Mouse (Mus musculus): ENCODE data around the gene Gkap1. TPM values are rescaled to one million over a fixed set of nuclear protein-coding genes. Genes with fewer than 3 reads are reported as not detected.

Gkap1 gene
- 43.8 and 47.3 TPM in 2 replicates for total RNA-seq (2021)
- long read RNA-seq, transcript Gkap1-201 (12 exons, 1,523 nt): major isoform, 25 of 45 reads
- long read RNA-seq, partial matches to known transcripts: 9 of 45 reads
- long read RNA-seq, other reads (novel, unspliced or antisense): 11 of 45 reads

DNA sequence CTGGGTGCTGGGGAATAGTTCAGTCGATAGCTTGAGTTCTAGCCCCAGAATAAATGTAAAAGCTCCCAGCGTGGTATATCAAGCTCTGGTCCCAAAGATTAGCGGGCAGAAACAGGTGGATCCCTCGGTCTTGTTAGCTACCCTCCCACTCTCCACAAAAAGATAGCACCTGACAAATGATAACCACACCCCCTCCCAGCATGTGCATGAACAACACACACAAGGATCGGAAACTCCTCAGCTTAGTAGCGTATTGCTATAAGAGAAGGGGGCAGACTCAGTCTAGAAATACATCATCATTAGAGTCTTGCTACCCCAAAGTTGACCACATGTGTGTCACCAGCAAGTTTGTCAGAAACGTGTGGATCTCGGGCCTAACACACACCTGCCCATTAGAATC, at the start of gene Gkap1:
TSS of gene Gkap1 (minus strand) at position 101 of the 400 bp plus-strand sequence.
- no peak for DNase-seq

DNA sequence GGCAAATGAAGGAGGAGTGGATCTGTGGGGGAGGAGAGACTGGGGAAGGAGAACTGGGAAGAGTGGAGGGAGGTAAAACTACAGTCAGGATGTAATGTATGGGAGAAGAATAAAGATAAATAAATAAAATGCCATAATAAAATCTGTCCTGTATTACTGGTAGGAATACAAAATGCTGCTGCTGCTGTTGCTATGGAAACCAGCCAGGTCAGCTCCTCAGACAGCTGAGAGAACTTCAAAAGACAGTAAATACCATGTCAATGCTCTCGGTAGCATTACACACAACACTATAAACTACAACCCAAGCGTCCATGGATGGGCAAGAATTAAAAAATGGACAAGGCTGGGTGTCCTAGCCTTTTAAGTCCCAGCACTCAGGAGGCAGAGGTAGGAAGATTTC, 42.3 kb upstream of the Gkap1 start:
- no peak for DNase-seq

DNA sequence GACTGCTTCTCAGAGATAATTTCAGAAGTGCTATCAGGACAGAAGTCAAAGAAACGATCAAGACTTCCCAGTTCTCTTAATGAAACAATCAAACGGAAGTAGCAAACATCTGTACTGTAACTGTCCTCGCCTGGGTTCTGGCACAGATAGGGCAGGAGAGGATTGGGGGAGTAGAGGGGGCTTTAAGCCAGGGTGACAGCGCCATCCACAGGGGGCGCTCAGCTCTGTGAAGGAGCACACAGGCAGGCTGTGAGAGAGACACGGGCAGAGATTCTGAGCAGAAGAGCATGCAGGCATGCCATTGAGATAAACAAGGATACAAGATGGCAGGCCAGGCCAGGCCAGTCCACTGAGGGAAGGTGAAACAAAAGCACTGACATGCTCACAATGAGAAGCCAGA, 39.5 kb upstream of the Gkap1 start:
- no peak for DNase-seq

DNA sequence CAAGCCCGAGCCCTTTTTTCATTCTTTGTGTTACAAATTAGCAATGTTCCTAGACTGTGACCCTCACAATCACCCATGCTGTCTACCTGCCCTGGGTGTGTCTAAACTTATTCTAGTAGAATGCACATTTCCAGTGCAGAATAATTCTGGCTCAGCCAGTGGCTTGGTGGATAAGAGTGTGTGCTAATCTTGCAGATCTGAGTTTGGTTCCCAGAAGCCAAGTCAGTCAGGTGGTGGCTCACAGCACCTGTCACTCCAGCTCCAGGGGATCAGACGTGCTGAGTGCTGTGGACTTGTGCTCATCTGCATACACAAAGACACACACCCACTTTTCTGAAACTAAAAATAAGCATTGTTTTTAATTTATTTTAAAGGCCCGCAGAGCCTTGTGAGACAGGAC, 38.3 kb upstream of the Gkap1 start:
- no peak for DNase-seq

DNA sequence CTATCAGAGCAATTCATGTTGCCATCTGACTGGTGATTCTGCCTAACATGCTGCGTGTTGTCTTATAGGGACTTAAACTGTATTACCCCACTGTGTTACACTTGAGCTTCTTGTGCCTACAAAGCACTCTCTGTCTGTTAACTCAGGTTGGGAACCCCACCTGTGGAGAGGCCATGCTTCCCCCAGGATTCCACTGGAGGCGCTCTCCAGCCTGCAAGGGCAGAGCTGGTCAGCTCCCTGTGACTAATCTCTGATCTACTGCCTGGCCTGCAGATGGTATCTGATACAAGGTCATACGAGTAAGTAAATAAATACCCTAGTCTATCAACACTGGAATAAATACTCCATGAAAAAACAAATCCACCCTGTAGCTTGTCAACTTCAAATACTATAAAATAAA, 35.9 kb upstream of the Gkap1 start:
- peak; percentile 51 for DNase-seq

DNA sequence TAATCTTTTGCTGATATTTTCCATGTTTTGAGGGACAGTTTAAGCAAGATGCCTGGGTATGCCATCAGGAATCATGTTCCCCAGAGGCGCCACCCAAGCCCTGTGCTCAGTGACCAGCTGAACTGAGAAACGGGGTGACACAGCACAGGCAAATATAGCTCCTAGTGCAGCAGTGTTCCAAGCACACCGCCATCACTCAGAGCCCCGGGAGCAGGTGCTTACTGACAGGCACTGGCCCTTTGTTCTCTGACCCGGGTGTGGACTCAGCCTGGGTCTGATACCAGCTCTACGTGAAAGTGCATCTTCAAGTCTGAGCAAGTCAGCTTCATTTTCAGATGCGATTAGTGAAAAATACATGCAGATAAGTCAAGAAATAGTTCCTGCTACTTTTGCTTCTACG, 34.0 kb upstream of the Gkap1 start:
- DNase-seq: no peak

DNA sequence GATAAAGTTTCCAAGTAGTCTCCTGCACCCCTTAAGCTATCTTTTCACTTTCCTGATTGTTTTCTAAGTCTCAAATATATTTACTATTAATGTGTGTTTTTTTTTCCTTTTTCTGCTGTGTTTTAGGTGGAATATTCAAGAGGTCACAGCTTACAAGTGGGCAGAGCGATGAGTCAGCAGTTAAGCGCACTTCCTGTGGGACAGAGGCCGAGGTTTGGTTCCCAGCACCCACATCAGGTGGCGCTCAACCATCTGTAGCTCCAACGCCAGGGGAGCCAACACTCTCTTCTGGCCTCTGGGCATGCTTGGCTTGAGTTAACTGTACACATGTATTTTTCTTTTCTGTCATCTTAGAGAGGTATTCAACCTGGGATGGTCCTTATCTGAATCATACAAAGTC, 32.0 kb upstream of the Gkap1 start:
- DNase-seq: no peak

DNA sequence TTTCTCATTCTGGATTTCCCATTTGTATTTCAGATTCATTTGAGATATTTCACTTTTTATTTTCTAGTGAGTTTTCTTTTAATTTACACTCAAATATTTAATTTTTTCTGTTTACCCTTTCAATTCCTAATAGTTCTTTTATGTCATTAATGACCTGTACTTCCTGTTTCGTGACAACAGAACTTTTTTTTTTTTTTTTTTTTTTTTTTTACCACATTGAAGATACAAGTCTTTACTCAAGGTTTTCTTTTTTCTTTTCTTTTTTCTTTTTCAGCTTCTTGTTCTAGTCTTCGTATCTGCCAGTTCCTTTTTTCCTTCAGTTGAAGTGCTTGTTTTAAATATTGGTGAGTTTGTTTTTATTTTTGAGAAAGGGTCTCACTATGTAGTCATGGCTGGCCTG, 29.7 kb upstream of the Gkap1 start:
- no peak for DNase-seq

DNA sequence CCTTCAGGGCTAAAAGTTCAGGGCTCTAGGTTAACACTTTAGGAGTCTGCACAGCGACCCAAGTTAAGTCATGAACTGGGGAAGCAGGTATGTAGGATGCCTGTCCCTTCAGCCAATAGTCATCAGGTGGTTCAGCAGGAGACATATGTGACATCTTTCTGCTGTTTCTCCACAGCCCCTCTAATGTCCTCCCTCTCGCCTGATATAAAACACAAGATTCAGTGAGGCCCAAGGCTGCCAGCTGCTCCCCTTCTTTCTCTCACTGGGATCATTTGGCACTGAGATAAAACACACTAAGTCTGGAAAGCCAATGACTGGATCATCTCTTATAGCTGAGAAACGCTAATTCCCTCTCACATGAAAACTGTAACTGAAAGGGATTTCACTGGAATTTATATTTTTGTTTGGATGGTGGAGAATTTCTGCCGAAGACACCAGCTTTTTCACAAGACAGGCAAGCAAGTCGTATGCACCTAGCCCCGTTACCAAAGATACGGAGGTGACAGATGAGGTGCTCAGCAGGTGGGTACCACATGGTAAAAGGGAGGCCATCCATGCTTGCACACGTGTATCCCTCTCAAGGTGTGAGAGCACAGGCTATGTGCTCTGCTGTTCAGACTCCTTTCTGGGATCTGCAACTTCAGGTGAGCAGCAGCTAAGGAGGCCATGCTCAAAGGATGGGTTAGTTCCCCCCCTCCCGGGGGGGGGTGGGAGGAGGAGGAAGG, 27.1 kb upstream of the Gkap1 start:
- no peak for DNase-seq

DNA sequence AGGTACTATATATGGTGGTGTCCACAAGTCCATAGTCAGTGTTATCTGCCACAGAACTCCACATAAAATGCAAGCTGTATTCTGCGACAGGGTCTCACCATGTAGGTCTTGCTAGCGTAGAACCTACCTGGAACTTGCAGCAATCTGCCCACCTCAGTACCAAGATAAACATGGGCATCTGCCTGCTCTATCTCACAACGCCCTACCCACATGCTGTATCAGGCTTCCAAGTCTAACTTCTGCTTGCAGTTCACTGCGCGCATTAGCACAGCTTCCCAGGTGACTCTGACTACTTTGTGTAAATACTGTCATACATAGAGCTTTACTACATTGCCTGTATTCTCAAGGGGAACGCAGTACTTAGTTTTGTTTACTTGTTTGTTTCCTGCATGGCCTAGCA, 26.5 kb upstream of the Gkap1 start:
- no peak for DNase-seq

DNA sequence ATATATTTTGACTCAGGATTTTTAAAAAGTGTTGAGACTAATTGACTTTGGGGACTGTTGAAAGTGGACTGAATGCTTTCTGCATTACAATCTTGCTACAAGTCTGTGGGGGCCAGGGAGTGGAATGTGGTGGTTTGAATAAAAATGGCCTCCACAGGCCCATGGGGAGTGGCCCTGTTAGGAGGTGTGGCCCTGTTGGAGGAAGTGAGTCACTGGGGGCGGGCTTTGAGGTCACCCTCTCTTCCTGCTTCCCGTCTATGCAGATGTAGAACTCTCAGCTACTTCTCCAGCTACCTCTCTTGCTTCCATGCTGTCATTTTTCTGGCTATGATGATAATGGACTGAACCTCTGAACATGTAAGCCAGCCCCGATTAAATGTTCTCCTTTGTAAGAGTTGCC, 23.3 kb upstream of the Gkap1 start:
- no peak for DNase-seq

DNA sequence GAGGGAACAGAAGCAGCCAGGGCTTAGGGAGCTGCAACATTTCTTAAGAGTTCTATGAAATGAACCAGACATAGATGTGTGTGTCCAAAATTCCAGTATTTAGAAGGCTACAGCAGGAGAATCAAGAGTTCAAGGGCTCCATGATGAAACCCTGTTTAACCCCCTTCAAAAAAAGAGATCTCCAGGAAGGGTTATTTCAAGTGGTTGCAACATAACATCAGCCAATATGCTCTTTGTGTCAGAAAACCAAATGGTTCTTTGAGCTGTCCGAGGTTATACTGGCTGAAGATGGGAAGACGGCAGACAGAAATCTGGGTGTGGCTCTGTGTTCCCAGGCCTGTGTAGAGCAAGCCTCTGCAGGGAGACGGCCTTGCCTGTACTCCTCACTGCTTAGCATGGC, 20.1 kb upstream of the Gkap1 start:
- no peak for DNase-seq

DNA sequence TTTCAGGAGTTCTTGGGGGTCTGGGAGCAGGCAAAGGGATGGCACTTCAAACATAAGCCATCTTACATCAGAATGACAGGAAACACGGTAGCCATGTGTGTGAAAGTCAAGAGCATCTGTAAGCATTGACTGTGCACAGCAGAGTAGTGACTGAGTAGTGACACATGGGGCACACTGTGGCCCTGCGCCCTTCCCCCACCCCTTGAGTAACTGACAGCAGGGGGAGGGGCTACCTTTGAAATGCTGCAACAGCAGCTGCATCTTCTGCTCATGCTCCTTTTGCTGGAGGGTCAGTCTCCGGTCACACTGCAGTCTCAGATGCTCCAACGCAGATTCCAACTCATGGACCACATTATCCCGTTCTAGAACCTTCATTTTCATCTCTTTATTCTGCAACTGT, 17.3 kb upstream of the Gkap1 start:
- DNase-seq: no peak

DNA sequence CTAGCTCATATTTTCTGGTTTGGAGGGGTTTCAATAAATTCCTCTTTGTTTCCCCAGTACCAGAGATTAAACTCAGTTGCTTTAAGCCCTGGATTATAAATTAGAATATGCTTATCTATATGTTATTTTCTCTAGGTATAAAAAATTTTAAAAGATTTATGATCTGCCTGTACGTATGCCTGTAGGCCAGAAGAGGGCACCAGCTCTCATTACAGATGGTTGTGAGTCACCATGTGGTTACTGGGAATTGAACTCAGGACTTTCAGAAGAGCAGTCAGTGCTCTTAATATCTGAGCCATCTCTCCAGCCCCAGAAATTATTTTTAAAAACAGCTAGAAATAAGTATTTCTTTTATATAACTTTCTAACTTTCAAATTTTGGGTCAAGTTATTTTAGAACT, 13.8 kb upstream of the Gkap1 start:
- DNase-seq: no peak

DNA sequence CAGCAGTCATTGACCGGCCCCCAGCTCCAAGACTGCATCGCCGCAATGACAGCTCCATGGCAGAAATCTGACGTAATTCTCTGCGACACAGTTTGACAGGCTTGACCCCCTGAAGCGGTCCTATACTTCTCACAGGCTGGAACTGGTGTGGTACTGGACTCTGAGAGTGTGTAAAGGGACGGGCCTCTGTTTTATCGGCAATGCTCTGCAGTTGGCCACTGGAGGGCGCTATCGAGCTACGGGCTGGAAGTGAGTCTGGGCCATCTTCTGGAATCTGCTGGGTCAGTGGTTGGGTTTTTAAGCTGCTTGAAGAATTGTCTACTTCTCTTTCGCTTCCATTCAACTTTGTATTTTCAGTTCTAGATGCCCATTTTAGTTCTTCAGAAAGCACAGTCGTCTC, 12.3 kb upstream of the Gkap1 start:
- DNase-seq: peak; percentile 93

DNA sequence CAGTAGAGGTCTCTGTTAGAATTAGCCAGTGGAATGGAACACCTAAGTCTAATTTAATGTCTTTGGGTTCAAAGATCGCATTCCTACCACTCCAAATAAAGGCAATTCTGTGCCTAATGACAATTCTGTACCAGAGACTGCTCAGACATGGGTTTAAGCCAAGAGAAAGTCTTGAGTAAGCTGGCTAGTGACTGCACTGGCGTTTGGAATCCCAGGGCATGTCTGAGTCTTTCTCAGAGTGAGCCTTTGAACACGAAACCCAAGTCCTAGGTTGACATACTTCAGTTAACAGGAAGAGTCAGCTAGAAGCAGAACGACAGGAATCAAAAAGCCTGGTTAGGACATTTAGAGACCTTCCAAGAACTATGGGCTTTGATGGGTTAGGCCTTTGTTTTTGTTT, 8.0 kb upstream of the Gkap1 start:
- DNase-seq: no peak

DNA sequence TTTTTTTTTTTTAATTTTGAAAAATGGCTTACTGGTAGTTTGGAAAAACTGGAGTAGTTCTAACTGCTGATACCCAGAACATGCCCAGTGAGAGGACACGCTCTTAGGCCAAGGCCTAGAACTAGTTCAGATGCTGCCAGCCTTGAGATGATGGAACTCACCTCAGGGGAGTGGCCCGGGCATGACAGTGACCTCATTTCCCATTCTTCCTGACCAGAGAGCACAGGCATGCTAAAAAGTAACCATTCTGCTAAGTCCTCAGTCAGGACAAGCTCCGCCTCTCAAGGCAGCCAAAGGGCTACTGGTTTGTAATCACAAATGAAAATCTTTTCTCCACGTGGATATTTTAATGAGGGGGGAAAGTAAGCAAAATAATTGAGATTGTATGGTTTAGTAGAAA, 6.4 kb upstream of the Gkap1 start:
- no peak for DNase-seq

DNA sequence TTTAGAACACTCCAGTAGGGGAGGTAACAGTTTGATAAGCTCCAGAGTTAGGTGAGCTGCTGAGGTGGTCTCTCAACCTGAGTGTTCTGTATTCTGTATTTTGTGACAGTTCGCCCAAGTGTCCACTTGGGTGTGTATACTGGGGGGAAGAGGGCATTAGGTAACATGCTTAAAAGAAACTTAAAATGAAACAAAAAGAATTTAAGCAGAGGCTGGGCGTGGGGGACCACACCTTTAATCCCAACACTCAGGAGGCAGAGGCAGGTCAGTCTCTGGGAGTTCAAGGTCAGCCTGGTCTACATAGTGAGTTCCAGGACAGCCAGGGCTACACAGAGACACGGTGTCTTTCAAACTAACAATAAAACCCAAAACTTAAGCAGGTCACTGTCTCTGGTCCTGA, 5.0 kb upstream of the Gkap1 start:
- DNase-seq: no peak

DNA sequence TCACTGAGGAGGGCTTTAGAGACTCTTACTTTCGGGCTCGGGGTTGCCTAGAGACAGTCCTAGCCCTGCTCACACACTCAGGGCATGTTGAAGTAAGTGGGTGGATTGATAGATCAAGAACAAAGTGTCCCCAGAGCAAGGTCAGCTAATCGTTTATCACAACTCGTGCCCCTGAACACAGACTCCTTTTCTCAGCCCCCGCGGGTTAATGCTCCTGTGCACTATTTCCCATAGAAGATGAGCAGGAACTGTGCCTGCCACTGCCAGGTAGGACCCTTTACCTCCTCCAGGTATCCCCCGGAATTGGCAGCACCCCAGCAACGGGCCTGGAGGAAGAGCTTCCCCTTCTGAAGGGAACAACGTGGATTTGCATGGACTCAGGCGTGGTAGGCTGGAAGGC, 757 bp upstream of the Gkap1 start:
- peak; percentile 9 for DNase-seq

DNA sequence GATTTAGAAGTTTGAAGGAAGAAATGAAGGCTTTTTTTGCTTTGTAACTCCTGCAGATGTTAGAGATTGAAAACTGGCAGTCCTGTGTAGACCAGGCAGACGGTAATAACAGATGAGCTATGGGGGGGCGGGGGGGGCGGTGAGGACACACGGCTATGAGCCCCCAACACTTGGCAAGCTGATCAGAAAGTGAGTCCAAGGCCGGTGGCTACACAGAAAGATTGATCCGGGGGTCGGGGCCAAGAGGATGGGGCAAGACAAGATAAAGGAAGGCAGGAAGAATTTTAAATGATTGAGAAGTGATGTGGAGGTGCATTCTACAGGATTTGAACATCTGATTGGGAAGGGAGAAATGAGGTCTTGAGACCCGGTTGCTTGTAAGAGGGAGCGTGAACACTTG, 423 bp downstream of the Gkap1 start:
- DNase-seq: no peak

DNA sequence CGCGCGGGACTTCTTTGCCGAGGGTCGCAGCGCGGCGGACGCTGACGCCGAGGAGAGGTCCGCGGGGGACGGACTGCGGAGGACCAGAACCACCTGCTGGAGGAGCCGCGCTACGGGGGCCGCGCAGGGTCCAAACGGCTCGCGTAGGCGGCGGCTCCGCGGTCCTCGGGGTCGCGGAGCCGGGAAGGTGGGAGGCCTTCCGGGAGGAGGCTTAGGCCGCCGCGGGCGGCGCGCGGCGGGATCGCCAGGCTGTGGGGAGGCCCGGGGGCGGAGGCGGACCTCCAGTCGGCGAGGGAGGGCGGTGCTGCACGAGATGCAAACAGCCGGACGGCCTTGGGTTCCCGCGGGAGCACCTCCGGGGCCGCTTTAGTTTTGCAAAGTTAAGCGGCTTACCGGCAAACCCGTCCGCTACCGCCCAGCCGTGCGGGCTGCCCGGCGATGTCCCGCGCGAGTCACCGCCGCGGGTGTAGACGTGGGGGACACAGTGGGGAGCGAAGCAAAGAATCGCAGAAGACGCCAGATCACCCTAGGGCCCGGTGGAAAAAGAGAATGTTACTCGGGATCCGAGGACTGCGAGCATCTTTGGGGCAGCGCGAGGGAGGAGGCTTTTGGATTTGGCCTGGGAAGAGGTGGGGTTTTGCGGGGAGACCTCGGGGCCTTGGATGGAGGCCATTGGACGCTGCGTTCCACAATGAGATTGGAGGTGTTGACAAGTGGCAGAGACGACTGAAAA, 1.1 kb downstream of the Gkap1 start:
- DNase-seq: peak; percentile 83

DNA sequence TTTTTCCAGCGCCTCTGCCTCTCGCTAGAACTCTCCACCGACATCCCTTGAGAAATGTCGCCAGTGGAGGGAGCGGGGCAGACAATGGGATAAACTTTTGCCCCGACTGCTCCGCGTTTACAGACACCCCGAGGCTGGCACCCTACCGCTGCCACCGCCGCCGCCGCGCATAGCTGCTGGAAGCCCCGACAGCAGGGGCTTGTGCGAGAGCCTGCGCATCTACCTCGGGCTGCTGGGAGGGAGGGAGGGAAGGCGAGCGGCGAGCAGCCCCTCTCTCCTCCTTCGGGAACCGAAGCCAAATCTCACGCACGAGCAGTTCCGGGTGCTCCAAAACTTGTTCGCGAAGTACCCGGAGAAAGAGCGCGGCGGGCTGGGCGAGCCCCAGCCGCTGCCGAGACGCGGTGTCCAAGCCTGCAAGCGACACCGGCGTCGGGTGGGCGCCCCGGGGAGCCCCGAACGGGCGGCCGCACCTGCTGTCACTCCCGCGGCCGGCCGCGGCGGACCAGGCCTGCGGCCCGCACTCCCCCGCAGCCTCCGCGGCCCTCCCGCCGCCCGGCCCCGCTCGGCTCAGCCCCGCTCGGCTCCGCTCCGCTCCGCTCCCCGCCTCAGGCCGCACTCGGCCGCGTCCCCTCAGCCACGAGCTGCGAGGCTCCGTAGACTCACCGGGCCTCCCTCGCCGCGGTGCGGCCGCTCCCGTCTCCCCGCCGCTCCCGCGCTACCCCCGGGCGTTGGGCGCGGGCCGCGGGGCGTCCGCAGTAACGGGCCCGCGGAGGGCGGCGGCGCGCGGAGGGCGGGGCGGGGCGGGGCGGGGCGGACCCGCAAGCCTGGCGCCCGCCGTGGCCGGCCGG, 1.9 kb downstream of the Gkap1 start:
- DNase-seq: peak; percentile 38

DNA sequence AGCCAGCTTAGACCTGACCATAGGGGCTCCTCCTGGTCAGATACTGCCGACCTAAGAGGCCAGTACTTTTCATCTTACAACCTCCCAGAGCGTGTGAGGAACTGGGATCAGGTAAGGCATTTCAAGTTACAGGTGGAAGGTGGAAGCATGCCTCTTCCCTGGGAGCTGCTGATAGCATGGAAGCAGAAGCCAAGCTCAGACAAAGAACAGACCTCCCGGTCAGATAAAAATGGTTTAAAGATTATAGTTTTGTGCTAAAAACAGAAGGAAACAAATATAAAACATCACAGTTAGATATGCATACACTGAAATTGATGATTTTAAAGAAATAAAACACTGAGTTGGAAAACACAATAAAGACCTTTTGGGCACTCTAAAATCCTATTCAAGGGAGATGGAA, 8.6 kb downstream of the Gkap1 start:
- DNase-seq: no peak

Measured in adrenal gland, postnatal 25 days (tissue).